Mouse (Mus musculus) layer of hippocampus, adult 2 months (tissue): Measurements from ENCODE around the gene Cln3. TPM values are rescaled to one million over a fixed set of nuclear protein-coding genes. Genes with fewer than 3 reads are reported as not detected.

Source experiments
- DNase-seq, 2 experiments: peaks; one replicate each; pipeline ENCODE4 v3.0.0; 2022; ENCODE audit warnings: low spot score in 2 of 2
- H3K27ac ChIP-seq: fragments of 200-600 bp; 2 replicates; pipeline ENCODE4 v1.8.1; 2022
- H3K4me3 ChIP-seq: fragments of 200-600 bp; 2 replicates; pipeline ENCODE4 v1.8.1; 2022; ENCODE audit warnings: mild to moderate bottlenecking
- CTCF ChIP-seq: fragments of 200-600 bp; conservative IDR thresholded peaks from 2 replicates; pipeline ENCODE4 v1.8.1; 2022; ENCODE audit warnings: antibody characterized with exemption, mild to moderate bottlenecking, moderate library complexity
- total RNA-seq, 2 experiments: library from RNA; stranded (reverse); gene quantifications; 2 replicates each; pipeline ENCODE4 v1.2.3; 2021

The Cln3 gene
- total RNA-seq, 2 experiments from 2014 or later: 28.4 to 36.4 TPM

DNA sequence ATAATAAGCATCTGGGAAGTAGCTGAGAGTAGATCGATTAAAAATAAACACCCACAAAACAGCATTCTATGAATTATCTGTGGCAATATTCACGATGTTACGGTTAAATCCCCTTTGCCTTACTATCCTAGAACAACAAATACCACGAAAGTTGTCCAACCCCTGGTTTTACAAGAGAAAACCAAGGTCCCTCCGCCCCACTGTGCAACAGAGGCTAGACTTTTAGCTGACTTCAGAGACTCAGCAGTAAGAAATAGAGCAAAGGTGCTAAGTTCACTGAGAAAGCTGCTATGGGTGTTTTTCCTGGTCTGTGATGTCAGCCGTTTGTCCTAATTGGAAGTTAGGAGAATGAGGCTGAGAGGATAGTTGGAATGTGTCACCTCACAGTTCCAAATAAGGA lies 1.9 kb downstream of the Cln3 start:
- no peak for TF ChIP-seq CTCF
- Histone ChIP-seq H3K4me3 (peak overlapping the region; percentile 86), H3K27ac (peak overlapping the region; percentile 97)
- no peak for DNase-seq

DNA sequence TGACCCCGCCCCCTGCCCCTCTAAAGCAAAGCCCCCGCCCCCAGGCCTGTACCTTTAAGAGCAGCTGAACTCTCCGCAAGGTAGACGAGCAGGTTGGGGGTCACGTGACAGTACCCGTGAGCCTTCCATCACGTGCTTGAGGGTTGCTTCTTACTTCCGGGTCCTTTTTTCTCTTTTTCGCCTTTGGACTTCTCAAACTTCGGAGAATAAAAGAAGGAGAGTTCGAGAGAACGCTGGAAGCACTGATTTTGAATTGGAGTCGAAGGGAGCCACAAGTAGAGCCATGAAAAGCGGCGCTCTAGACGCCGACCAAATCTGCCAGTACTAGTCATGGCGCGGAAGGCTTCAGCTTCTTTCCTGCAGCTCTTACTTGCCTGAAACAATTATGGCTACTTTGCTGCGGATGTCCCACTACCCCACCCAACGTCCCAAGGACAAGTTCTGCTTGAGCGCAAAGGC lies 2.3 kb downstream of the Cln3 start:
- peak; percentile 82 to 84 for DNase-seq
- peak overlapping the region; percentile 97 for H3K27ac ChIP-seq
- H3K4me3 ChIP-seq: peak overlapping the region; percentile 86
- TF ChIP-seq CTCF: no peak

DNA sequence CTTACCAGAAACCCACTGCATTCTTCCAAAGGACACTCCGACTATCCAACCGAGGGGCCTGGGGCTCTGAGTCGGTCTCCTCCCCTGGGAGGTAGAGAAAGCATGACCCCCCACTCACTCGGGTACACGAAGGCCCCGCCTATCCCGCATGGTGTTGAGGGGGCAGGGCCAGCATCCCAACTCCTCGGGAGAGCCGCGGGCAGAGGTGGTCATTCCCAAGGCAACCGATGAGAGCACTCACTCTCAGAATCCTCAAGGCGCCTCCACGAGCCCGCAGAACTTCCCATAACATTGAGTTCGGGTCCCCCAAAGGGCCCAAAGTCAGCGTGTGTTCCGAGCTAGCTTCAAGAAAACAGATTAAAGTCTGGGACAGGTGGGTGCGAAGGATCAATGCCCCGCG lies 2.9 kb downstream of the Cln3 start:
- peak overlapping the region; percentile 86 for H3K4me3 ChIP-seq
- TF ChIP-seq CTCF: no peak; the same call in 1 of the 2 replicates
- peak overlapping the region; percentile 97 for H3K27ac ChIP-seq
- DNase-seq: no peak

DNA sequence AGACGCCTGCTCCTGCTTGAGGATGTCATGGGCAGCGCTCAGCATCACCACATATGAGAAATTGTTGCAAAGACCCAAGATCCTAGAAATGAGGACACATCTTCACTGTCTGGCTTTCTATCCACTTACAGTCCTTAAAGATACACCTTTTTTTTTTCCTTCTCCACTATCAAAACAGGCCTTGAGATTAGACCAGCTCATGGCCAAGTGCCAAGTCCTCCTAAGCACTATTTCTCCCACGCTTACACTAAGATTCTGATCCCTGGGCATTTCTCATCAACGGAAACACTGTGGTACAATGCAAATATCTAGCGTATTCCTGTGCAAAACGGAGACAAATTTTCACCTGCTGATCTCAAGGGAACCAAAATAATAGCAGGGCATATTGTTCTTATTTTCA lies 4.0 kb downstream of the Cln3 start:
- DNase-seq: no peak
- no peak overlapping the region for H3K27ac ChIP-seq
- no peak for TF ChIP-seq CTCF

DNA sequence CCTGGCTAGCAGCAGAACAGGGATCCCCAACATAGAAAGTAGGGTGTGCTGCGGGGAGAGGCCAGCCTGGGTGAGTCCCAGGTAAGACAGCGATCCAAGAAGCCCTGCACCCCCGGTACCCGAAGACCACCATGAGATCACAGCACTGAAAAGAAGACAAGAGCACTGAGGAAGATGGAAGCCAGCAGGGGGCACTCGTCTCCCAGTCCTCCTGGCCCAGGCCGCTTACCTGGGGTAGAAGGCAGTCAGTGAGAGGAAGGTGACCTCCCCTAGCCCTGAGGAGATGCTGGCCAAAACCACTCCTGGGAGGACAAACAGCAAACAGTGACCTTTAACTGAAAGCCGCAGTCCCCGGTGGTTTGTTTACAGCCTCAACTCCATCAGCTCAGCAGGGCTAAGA lies 6.4 kb downstream of the Cln3 start:
- DNase-seq: peak in 1 of 2 experiments; percentile 39
- H3K4me3 ChIP-seq: no peak overlapping the region
- TF ChIP-seq CTCF: peak; percentile 80
- H3K27ac ChIP-seq: no peak overlapping the region

More for the DNA sequence above, 4.0 kb downstream of the Cln3 start:
- no peak overlapping the region for H3K4me3 ChIP-seq

DNA sequence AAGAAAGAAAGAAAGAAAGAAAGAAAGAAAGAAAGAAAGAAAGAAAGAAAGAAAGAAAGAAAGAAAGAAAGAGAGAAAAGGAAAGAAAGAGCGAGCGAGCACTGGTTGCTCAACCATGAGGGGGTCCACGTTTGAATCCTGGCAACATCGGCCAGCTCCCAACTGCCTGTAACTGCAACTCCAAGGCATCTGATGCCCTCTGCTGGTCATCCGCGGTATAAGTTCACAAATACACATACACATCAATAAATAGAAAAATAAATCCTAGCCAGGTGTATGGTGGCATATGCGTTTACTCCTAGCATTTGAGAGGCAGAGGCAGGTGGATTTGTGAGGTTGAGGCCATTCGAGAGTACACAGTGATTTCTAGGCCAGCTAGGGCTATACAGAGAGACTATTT lies 8.7 kb downstream of the Cln3 start:
- Histone ChIP-seq H3K27ac (no peak overlapping the region), H3K4me3 (no peak overlapping the region)
- no peak for DNase-seq
- peak; percentile 74 for TF ChIP-seq CTCF

DNA sequence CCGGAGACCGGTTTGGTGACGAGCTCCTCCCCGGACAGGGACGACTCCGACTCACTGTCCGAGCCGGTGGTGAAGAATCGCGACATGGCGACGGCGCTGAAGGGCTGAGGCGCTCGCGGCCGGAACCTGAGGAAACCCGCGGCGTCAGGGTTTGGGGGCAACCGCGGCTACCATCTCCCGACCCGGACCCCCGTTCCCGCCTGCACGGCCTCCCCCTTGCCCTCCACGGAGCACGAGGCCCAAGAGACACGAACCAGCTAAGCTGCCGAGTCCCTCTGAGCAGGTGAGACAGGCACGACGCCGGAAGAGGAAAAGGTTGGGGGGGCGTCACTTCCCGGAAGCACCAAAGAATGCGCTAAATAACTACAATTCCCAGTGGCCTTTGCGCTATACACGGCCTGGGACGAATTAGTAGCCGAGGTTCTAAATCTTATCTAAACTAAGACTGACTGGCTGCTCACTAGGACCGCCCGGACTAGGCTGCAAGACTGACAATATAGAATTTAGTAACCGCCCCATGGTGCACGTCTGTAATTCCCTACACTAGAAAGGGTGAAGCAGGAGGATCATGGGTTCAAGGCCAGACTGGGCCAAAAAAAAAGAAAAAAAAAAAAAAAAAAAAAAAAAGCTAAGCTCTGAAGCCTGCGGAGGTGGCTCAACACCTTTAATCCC lies 19.4 kb downstream of the Cln3 start, which contains the start of gene Eif3c:
Gene Eif3c (minus strand): TSS at position 318 of the 672 bp plus-strand sequence.
- H3K27ac ChIP-seq: peak within 1 kb of the TSS; percentile 88
- no peak for TF ChIP-seq CTCF
- DNase-seq: peak; percentile 88 to 90
- H3K4me3 ChIP-seq: peak within 1 kb of the TSS; percentile 91

DNA sequence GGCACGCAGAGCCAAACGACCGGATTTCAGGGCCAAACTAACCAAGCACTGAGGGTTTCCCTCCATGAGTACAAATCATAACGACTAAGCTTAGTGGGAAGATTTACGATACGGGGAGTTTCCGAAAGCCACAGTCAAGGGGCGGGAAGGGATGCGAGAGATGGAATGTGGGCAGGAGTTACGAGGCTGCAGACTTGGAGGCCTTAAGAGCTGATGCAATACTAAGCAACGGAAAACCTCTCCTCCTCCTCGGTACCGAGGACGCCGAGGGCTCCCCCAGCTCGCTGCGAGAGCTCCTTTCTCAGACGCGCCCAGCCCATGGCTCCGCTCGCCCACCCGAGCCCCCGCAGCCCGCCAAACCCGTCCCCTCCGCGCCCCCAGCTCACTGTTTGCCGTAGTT lies 19.9 kb downstream of the Cln3 start:
- TF ChIP-seq CTCF: no peak
- Histone ChIP-seq H3K4me3 (peak overlapping the region; percentile 91), H3K27ac (peak overlapping the region; percentile 88)
- DNase-seq: no peak

DNA sequence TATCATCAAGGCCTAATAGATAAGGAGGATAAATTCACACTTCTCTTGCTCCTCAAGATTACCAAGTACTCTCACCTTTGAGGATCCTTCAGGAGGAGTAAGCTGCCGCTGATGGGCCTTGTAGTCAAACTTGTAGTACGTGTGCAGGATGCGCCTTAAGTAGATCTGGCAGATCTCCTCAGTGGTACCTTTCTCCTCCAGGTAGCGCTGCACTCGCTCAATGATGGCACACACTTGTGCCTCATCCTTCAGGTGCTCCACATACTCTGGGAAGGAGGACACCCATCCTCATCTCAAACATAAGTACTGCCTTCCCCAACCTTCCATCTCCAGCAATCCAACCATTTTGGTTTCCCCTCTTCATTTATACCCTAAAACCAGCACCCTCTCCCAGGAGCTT lies 29.0 kb downstream of the Cln3 start:
- TF ChIP-seq CTCF: no peak
- H3K4me3 ChIP-seq: no peak overlapping the region
- H3K27ac ChIP-seq: no peak overlapping the region
- no peak for DNase-seq

DNA sequence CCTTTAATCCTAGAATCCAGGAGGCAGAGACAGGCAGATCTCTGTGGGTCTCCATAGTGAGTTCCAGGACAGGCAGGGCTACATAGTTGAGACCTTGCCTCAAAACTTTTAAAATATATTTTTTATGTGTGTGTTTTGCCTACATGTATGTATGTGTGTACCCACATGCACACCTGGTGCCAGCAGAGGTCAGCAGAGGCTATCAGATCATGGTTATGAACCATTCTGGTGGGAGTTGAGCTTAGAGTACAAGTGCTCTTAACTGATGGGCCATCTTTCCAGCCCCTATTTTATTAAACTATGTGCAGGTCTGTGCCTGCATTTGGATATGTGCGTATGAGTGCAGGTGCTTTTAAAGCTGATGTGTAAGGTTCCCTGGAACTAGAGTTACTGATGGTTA lies 30.8 kb downstream of the Cln3 start:
- no peak for DNase-seq
- H3K4me3 ChIP-seq: no peak overlapping the region
- no peak overlapping the region for H3K27ac ChIP-seq
- TF ChIP-seq CTCF: no peak

DNA sequence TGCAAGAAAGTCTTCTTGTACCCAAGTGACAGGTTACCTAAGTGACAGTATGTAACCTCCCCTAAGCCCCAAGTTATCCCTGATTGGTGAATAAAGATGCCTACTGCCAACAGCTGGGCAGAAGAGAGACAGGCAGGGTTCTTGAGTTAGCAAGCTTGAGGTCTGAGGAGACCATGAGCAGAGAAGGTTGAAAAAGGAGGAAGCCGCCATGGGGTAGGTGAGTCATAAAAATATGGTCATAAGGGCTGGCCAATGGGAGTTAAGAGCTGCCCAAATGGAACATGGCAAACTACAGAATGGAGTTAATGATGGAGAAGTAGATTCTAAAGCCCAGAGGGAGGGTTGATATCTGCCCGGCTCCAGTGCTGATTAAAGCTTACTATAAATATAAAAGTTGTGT lies 40.0 kb downstream of the Cln3 start:
- TF ChIP-seq CTCF: no peak

DNA sequence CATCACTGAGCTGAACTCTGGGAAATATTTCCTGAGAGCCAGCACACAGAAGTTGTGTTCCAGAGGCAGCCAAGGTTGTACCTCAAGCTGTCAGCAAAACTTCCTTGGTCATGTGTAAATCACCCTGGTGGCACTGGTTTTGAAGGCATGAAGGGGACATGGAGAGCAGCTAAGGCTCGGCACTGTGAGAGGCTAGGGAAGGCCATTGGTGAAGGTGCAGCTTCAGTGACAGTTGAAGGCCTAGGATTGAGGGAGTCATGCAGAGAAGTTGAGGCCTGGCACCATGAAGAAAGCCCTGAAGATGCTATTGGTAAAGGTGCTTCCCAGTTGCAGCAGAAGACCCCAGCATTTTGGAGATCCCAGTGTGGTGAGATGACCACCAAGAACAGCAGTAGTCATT lies 44.0 kb downstream of the Cln3 start:
- no peak for TF ChIP-seq CTCF
- Histone ChIP-seq H3K27ac (no peak overlapping the region), H3K4me3 (no peak overlapping the region)
- no peak for DNase-seq

More for the DNA sequence above, 40.0 kb downstream of the Cln3 start:
- Histone ChIP-seq H3K4me3 (no peak overlapping the region), H3K27ac (no peak overlapping the region)
- DNase-seq: no peak

DNA sequence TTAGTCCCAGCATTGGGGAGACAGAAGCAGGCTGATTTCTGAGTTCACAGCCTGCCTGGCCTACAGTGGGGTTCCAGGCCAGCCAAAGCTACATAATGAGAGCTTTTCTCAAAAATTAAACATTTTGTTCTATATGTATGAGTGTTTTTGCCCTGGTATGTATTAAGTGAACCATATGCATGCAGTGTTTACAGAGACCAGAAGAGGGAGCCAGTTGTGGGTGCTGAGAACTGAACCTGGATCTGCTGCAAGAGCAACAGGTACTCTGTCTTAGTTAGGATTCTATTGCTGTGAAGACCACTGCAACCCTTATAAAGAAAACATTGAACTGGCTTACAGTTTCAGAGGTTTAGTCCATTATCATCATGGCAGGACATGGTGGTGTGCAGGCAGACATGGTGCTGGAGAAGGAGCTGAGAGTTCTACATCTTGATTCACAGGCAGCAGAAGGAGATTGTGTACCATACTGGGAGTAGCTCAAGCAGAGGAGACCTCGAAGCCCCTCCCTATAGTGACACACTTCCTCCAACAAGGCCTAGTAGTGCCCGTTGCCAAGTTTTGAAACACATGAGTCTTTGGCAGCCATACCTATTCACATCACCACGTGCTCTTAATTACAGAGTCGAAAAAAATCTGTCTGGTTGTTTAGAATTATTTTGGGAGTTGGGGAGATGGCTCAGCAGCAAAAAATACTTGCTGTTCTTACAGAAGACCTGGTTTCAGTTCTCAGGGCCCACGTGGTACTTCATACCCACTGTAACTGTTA lies 47.6 kb downstream of the Cln3 start:
- TF ChIP-seq CTCF: peak; percentile 71
- DNase-seq: peak; percentile 21 to 30
- H3K4me3 ChIP-seq: no peak overlapping the region
- H3K27ac ChIP-seq: no peak overlapping the region
